ENCODE assay signal across 8 mouse cellular contexts in the genomic region with DNA sequence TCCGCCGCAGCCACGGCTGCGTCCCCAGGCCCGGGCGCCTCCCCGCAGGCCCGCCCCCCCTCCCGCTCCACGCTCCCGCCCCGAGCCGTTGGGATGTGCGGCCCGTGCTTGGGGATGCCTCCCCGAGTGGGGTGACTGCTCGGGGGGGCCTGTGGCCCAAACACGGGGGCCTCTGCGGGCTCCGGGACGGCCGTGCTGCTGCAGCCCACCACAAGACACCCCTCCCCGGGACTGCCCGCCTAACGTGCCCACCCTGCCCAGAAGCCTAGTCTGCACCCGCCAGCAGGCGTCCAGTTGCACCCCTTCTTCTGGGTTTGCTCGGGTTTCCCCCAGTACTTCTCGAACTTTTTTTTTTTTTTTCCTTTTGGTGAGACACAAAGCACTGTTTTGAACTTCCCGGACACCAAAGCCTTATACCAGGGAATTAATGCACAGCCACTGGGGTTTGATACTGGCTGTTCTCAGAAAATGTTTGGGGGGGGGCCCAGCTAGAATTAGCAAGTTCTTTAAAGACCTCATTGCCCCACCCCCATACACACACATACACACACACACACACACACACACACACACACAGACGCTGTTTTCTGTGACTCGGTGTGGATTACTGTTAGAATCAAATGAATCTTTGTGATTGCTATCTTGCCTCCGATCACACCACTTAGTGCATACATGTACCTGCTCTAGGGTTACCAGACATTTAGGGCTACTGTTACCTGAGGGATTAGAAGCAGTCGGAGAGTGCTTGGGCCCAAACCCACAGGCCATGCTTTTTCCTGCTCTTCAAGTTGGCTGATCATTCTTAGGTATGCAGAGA. TPM values are rescaled to one million over a fixed set of nuclear protein-coding genes. Genes with fewer than 3 reads are reported as not detected.
A peak's percentile ranks its signal among the peaks of the same experiment; 100 is the strongest.
DNase-seq lines count a peak whose midpoint lies in the region; ATAC-seq and TF ChIP-seq lines count a peak whose summit lies in the region.

No protein-coding gene starts in this region.

- ATAC-seq in heart, embryonic 13.5 days (ENCODE audit: extremely low read depth, insufficient number of reproducible peaks, low FRiP score, low TSS enrichment), result no peak; the same call in 1 of the 2 replicates
- peak; percentile 6 for ATAC-seq in megakaryocyte progenitor cell, adult 5-6 weeks (replicated peaks; ENCODE audit: poor library complexity)

- H3K4me2 ChIP-seq in heart, embryonic 13.5 days, result peak overlapping the region; percentile 96

- TF ChIP-seq POLR2A in bone marrow, adult 2 months (IDR thresholded peaks at IDR 0.05; ENCODE audit: borderline replicate concordance, control insufficient read depth, low read depth, low read length), result no peak

- no peaks in the 10 kb centered on the region for H3K9me3 ChIP-seq in heart, embryonic 13.5 days
- no peaks in the 10 kb centered on the region for H3K9me3 ChIP-seq in hindbrain, embryonic 10.5 days

- peak overlapping the region; percentile 93 for H3K9ac ChIP-seq in heart, embryonic 13.5 days

- peak overlapping the region; percentile 91 for H3K27ac ChIP-seq in heart, embryonic 13.5 days (replicated peaks)
- H3K27ac ChIP-seq in bone marrow, adult 2 months (ENCODE audit: control insufficient read depth, insufficient read depth, low read depth, low read length, poor library complexity), result peak overlapping the region; percentile 73
- peak overlapping the region; percentile 100 for H3K27ac ChIP-seq in hindbrain, embryonic 10.5 days

- peaks cover 18% of the 10 kb centered on the region for H3K4me1 ChIP-seq in heart, embryonic 13.5 days
- no peaks in the 10 kb centered on the region; the same call in 1 of the 2 replicates for H3K4me1 ChIP-seq in bone marrow, adult 2 months (ENCODE audit: control insufficient read depth, insufficient read depth, low read length)
- H3K4me1 ChIP-seq in hindbrain, embryonic 10.5 days (replicated peaks), result peaks cover 29% of the 10 kb centered on the region

- peak overlapping the region; percentile 83 for H3K4me3 ChIP-seq in heart, embryonic 13.5 days
- H3K4me3 ChIP-seq in bone marrow, adult 2 months (replicated peaks; ENCODE audit: control insufficient read depth, low read depth, low read length), result peak overlapping the region; percentile 68
- peak overlapping the region; percentile 89 for H3K4me3 ChIP-seq in hindbrain, embryonic 10.5 days

- whole genome bisulfite sequencing in heart, embryonic 13.5 days, result 7% methylated on average over 22 of the region's 34 CpGs
- 5% methylated on average over 34 of the region's 34 CpGs for WGBS in bone marrow, adult 2 months
- 4% methylated on average over 34 of the region's 34 CpGs for WGBS in hindbrain, embryonic 10.5 days

- peaks cover 17% of the 10 kb centered on the region for H3K36me3 ChIP-seq in heart, embryonic 13.5 days
- H3K36me3 ChIP-seq in hindbrain, embryonic 10.5 days, result peaks cover 22% of the 10 kb centered on the region

- no peaks in the 10 kb centered on the region for H3K27me3 ChIP-seq in heart, embryonic 13.5 days (replicated peaks)
- H3K27me3 ChIP-seq in hindbrain, embryonic 10.5 days (ENCODE audit: insufficient read depth, poor library complexity, severe bottlenecking), result no peaks in the 10 kb centered on the region

- no peak for DNase-seq in heart, adult 8-10 months (ENCODE audit: low spot score)
- DNase-seq in A20 (ENCODE audit: low read depth, low spot score), result peak; percentile 74
- peak; percentile 41 for DNase-seq in hindbrain, embryonic 10.5 days (ENCODE audit: low spot score)
- peak; percentile 67 for DNase-seq in thymus, postnatal 4 days
- DNase-seq in frontal cortex, postnatal 14 days (ENCODE audit: low spot score in 2 of 2), result no peak

- TF ChIP-seq CTCF in bone marrow, adult 2 months (IDR thresholded peaks at IDR 0.05; ENCODE audit: control insufficient read depth, insufficient read depth, low read length), result no peak

RNA-seq across cellular contexts. Expression of gene Gm42791, which starts 58.6 kb away (rescaled TPM):
- 1.7 and 2.3 TPM in 2 replicates for polyA plus RNA-seq in heart, embryonic 13.5 days (2015; fragmentation: Nextera tagmentation; extraction: Ambion mirVana)
- total RNA-seq in heart, adult 8-10 months (2022), result 1 to 10 TPM; 3.2 to 7.7 (median 7.3) TPM
- 8.4 TPM in 1 of 2 replicates, not detected in the other for polyA plus RNA-seq in bone marrow, adult 2 months (2011; ENCODE audit: insufficient read depth, insufficient read length, low replicate concordance, missing spikeins)
- polyA plus RNA-seq in hindbrain, embryonic 10.5 days (2016; fragmentation: Nextera tagmentation; extraction: Ambion mirVana), result 1.6 and 3.8 TPM in 2 replicates
- not detected in 2 replicates for total RNA-seq in megakaryocyte progenitor cell, adult 5-6 weeks (2015)
- total RNA-seq in megakaryocyte progenitor cell, adult 5-6 weeks (2017), result not detected in 2 replicates

Comparison
In these comparisons a context has a peak if more than half of its experiments do, and no peak if none do; other contexts are left out.
1. DNase-seq: peak in A20 (single experiment), hindbrain, embryonic 10.5 days (single experiment) and thymus, postnatal 4 days (single experiment); none in heart, adult 8-10 months (single experiment) and frontal cortex, postnatal 14 days (0 of 2).
2. Peak in every context shown above with its lines, with median percentiles within 50 percentile points of each other: H3K27ac ChIP-seq and H3K4me3 ChIP-seq.